Mouse (Mus musculus) urinary bladder, postnatal 25 days (tissue): ENCODE measurements around the gene Zc3hav1l.

ENCODE experiments used
- DNase-seq: peaks from one replicate; pipeline ENCODE4 v3.0.0; 2022; ENCODE audit warnings: low spot score

The Zc3hav1l gene

GRCm38 (mm10) chr6:38298761-38299401 is at the start of gene Zc3hav1l:
Gene Zc3hav1l (minus strand): TSS chr6:38299259.
- peak; percentile 65 for DNase-seq

DNA sequence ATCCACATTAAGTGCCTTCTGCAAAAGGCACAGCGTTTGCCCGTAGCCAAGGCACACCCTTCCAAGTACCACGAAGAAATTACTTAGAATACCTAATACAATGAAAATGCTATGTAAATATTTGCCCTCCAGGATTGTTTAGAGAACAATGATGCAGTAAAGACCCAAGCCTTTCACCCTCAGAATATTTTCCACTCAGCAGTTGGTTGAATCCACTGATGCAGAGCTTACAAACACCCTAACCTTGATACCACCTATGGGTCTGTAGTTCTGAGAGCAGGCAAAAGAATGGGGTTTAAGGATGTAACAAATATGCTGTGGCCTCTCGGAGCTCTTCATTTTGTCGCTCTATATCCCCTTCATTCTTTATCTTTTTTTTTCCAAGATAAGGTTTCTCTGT is 48.8 kb upstream of the Zc3hav1l start:
- DNase-seq = no peak

- peak; percentile 59 for DNase-seq
Measured at GRCm38 (mm10) chr6:38345796-38346195, 46.7 kb upstream of the Zc3hav1l start.

DNA sequence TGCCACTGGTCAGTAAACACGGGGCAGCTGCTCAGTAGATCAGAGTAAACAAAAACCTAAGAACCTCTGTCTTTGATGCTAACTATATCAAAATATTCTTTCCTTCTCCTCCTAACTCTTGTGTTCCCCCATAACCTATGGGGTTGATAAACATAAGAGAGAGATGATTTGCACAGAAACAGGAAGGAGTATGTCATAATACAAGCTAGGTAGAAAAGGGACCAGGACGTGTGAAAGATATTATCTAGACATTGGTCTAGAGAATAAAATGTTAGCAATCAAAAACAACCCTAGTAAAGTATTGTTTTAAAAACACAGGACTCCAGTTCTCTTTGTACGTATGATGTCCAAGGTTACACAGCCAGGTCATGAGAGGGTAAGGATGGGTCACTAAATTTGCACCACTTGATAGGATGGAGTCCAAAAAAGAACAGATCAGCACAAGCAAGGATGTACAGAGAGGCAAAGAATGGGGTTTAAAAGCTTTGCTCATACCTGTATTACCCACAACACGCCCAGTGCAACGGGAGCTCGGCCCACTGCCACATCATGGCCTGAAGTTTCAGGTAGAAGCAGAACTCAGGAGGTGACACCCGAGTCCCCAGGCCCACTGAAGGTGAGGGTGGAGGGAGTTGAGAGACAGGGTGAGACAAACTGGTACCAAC is 45.1 kb upstream of the Zc3hav1l start:
- DNase-seq = no peak

- DNase-seq = no peak
Measured at GRCm38 (mm10) chr6:38343581-38343980, 44.5 kb upstream of the Zc3hav1l start.

DNA sequence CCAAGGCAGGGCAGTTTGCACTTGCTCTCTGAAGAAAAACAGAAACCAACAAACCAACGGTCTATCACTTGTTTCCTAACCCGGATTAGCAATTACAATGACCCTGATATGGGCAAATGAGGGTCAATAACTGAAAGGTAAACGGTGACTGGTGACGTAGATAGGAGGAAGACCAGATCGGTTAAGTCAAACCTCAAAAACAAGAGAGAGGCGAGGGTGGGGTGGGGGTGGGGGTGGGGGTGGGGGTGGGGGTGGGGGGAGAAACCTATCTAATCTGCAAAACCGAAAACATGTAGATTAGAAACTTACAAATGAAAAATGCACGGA is 43.6 kb upstream of the Zc3hav1l start:
- DNase-seq = no peak

GRCm38 (mm10) chr6:38341751-38342665 is 42.9 kb upstream of the Zc3hav1l start:
- DNase-seq = no peak

DNA sequence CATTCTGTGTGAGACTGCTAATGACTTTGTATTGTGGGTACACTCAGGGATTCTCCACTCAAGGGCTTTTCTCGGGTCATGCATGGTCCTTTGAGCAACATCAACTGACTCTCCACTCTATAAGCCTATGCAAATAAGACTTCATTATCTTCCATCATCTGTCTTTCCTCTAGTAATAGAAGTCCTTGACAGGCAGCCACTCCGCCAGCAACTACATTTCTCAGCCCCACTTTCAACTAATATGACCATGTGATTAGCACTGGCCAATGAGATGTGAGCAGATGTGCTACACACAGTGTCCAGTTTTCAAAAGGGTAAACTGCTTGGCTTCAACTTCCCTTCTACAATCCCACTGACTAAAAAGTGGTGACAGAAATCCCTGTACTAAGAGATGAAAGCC is 40.0 kb upstream of the Zc3hav1l start:
- no peak for DNase-seq

- DNase-seq = no peak
Measured at GRCm38 (mm10) chr6:38337951-38338350, 38.9 kb upstream of the Zc3hav1l start.

- no peak for DNase-seq
Measured at GRCm38 (mm10) chr6:38337166-38337705, 38.2 kb upstream of the Zc3hav1l start.

- no peak for DNase-seq
Measured at GRCm38 (mm10) chr6:38335264-38335663, 36.2 kb upstream of the Zc3hav1l start.

- no peak for DNase-seq
Measured at GRCm38 (mm10) chr6:38326596-38326995, 27.5 kb upstream of the Zc3hav1l start.

DNA sequence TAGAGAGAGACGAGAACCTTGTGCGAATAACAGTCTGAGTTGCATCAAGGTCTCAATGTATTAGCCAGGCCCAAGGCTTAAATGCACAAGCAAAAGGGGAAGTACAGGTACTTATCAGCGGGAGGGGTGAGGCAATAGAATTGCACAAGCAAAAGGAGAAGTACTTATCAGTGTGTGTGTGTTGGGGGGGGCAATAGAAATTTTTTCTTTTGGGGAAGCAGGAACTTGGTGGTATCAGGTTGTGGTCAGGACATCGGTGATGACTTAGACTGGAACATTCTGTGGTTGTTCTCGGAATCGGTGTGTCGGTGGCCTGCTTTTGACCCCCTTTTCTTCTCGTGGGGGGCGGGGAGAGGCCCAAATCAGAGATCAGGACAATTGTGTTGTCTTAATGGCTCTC is 21.6 kb upstream of the Zc3hav1l start:
- DNase-seq = no peak

DNA sequence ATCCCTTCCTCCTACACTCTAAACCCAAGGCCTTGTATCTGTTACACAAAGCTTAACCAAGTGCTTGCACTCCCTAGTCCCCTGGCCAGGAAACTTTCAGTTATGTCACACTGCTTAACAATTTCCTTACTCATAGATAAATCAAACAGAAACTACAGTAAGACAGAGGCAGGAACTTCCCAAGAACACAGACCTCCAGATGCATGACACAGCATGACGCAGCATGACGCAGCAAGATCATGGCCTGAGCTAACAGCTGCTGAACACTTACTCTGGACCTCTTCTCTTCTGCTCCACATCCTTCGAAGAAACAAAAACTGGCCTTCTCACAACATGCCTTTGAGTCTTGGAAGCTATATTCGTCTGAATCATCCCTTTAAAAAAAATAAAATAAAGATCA is 17.0 kb upstream of the Zc3hav1l start:
- no peak for DNase-seq

GRCm38 (mm10) chr6:38309741-38310140 is 10.7 kb upstream of the Zc3hav1l start:
- no peak for DNase-seq

GRCm38 (mm10) chr6:38304981-38305380 is 5.9 kb upstream of the Zc3hav1l start:
- DNase-seq = no peak

DNA sequence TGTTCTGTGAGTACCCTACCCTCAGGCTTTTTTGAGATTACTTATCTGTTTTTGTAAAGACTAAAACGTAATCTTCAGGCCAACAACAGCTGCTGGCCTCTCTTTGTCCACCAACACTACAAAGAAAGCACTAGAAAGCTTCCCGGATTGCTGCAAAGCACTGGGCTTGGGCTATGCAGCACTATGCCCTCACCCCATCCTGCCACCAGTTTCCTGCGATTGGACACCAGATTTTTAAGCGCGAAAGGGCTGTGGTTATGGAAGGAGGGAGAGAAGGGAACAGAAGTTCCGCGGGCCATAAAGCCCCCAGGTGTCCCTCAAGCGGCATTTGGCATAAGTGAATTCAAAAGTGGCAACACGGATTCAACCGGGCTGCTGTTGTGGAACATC is 818 bp downstream of the Zc3hav1l start:
- peak; percentile 11 for DNase-seq

GRCm38 (mm10) chr6:38297580-38298245 is 1.3 kb downstream of the Zc3hav1l start:
- DNase-seq = no peak

DNA sequence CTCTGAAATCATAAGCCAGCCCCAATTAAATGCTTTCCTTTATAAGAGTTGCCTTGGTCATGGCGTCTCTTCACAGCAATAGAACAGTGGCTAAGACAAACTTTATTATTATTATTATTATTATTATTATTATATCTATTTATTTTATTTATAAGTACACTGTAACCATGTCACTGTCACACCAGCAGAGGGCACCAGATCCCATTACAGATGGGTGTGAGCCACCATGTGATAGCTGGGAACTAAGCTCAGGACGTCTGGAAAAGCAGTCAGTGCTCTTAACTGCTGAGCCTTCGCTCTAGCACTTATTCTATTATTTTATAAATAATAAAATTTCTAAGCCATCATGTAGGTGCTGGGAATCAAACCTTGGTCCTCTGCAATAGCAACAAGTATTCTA is 5.4 kb downstream of the Zc3hav1l start:
- no peak for DNase-seq

- DNase-seq = no peak
Measured at GRCm38 (mm10) chr6:38292871-38293646, 6.0 kb downstream of the Zc3hav1l start.

- no peak for DNase-seq
Measured at GRCm38 (mm10) chr6:38284422-38284821, 14.6 kb downstream of the Zc3hav1l start.
